Mouse (Mus musculus) hindbrain, embryonic 10.5 days (tissue): ENCODE results near the gene Rhbdf2. TPM values are rescaled to one million over a fixed set of nuclear protein-coding genes. Genes with fewer than 3 reads are reported as not detected.
"Not testable (repeated sequence)": the region's sequence is repeated elsewhere in the genome, so short reads cannot be mapped to it uniquely, and the experiment has no call there.

ENCODE experiments used
- DNase-seq: peaks from one replicate; pipeline ENCODE4 v3.0.0-alpha.2; 2017; ENCODE audit warnings: low spot score
- H3K27ac ChIP-seq: fragments of 300-500 bp; sonication (generic); 2 replicates; pipeline ENCODE4 v1.5.1; 2016; ENCODE audit warnings: mild to moderate bottlenecking, moderate library complexity
- H3K27me3 ChIP-seq: fragments of 300-500 bp; sonication (generic); 2 replicates; pipeline ENCODE4 v1.6.1; 2016; ENCODE audit warnings: mild to moderate bottlenecking; ENCODE audit not compliant: poor library complexity, insufficient read depth, severe bottlenecking
- H3K36me3 ChIP-seq: fragments of 300-500 bp; sonication (generic); 2 replicates; pipeline ENCODE4 v1.6.1; 2016; ENCODE audit warnings: mild to moderate bottlenecking, moderate library complexity
- H3K4me1 ChIP-seq: fragments of 300-500 bp; sonication (generic); replicated peaks from 2 replicates; pipeline ENCODE4 v1.6.1; 2016; ENCODE audit warnings: mild to moderate bottlenecking
- H3K4me3 ChIP-seq: fragments of 300-500 bp; sonication (generic); 2 replicates; pipeline ENCODE4 v1.5.1; 2016; ENCODE audit warnings: mild to moderate bottlenecking, moderate library complexity
- H3K9me3 ChIP-seq: fragments of 300-500 bp; sonication (generic); 2 replicates; pipeline ENCODE4 v1.6.1; 2016; ENCODE audit warnings: mild to moderate bottlenecking, moderate library complexity
- WGBS: fragments of 180-500 bp; shearing (Covaris S2); methylation state at CpG from one replicate; pipeline ENCODE4 v1.1.7; 2016; 5-methylcytosine and 5-hydroxymethylcytosine counted together
- polyA plus RNA-seq: library from polyadenylated mRNA; unstranded; fragments of >200 nt; fragmentation: Nextera tagmentation; extraction: Ambion mirVana; gene quantifications from 2 replicates; pipeline ENCODE4 v1.2.1, GENCODE M21; 2016

Gene Rhbdf2
- polyA plus RNA-seq, 1 experiment from 2014 or later: 3.8 TPM

- DNase-seq: no peak
- Histone ChIP-seq H3K27ac (no peak overlapping the region), H3K9me3 (no peaks in the 10 kb centered on the region), H3K4me3 (no peak overlapping the region), H3K27me3 (peaks cover 24% of the 10 kb centered on the region), H3K36me3 (no peaks in the 10 kb centered on the region), H3K4me1 (peaks cover 89% of the 10 kb centered on the region)
- WGBS: 89% methylated on average over 7 of the region's 7 CpGs
These were observed 8.2 kb downstream of the Rhbdf2 start for GRCm38 (mm10) chr11:116618666-116619065.

GRCm38 (mm10) chr11:116617641-116618040 lies 9.2 kb downstream of the Rhbdf2 start:
- Histone ChIP-seq H3K36me3 (no peaks in the 10 kb centered on the region), H3K9me3 (no peaks in the 10 kb centered on the region), H3K27ac (peak overlapping the region; percentile 9; the same call in 1 of the 2 replicates), H3K4me3 (no peak overlapping the region), H3K27me3 (peaks cover 13% of the 10 kb centered on the region), H3K4me1 (peaks cover 80% of the 10 kb centered on the region)
- WGBS: 87% methylated on average over 7 of the region's 7 CpGs
- DNase-seq: no peak

- WGBS: 77% methylated on average over 10 of the region's 10 CpGs
- Histone ChIP-seq H3K9me3 (no peaks in the 10 kb centered on the region), H3K4me1 (peaks cover 70% of the 10 kb centered on the region), H3K27ac (peak overlapping the region; percentile 64), H3K4me3 (no peak overlapping the region), H3K27me3 (peaks cover 3% of the 10 kb centered on the region; the same call in 1 of the 2 replicates), H3K36me3 (no peaks in the 10 kb centered on the region)
- DNase-seq: no peak
These were observed 10.2 kb downstream of the Rhbdf2 start for GRCm38 (mm10) chr11:116616438-116617118.

GRCm38 (mm10) chr11:116615735-116616437 lies 10.9 kb downstream of the Rhbdf2 start:
- Histone ChIP-seq H3K27me3 (no peaks in the 10 kb centered on the region), H3K36me3 (no peaks in the 10 kb centered on the region), H3K4me1 (peaks cover 63% of the 10 kb centered on the region), H3K4me3 (no peak overlapping the region), H3K27ac (peak overlapping the region; percentile 64), H3K9me3 (no peaks in the 10 kb centered on the region)
- WGBS: 49% methylated on average over 15 of the region's 15 CpGs
- no peak for DNase-seq

GRCm38 (mm10) chr11:116613234-116613633 lies 13.6 kb downstream of the Rhbdf2 start:
- Histone ChIP-seq H3K27me3 (no peaks in the 10 kb centered on the region), H3K9me3 (no peaks in the 10 kb centered on the region), H3K36me3 (no peaks in the 10 kb centered on the region), H3K4me1 (peaks cover 57% of the 10 kb centered on the region), H3K4me3 (no peak overlapping the region), H3K27ac (0 out of 2 replicates have a peak overlapping the region, but pooled peaks have one; percentile 12)
- WGBS: 88% methylated on average over 6 of the region's 6 CpGs
- DNase-seq: no peak

- peaks cover 51% of the 10 kb centered on the region for H3K4me1 ChIP-seq
- WGBS: 82% methylated on average over 1 of the region's 1 CpGs
- DNase-seq: no peak
- H3K27me3 ChIP-seq: no peaks in the 10 kb centered on the region
- H3K27ac ChIP-seq: no peak overlapping the region
- no peaks in the 10 kb centered on the region for H3K9me3 ChIP-seq
- no peaks in the 10 kb centered on the region for H3K36me3 ChIP-seq
- H3K4me3 ChIP-seq: no peak overlapping the region
These were observed 14.3 kb downstream of the Rhbdf2 start for GRCm38 (mm10) chr11:116612554-116612953.

- Histone ChIP-seq H3K27me3 (no peaks in the 10 kb centered on the region), H3K4me3 (no peak overlapping the region), H3K27ac (no peak overlapping the region; the same call in 1 of the 2 replicates), H3K4me1 (peaks cover 48% of the 10 kb centered on the region), H3K9me3 (no peaks in the 10 kb centered on the region), H3K36me3 (no peaks in the 10 kb centered on the region)
- DNase-seq: no peak
- WGBS: 92% methylated on average over 9 of the region's 9 CpGs
These were observed 14.9 kb downstream of the Rhbdf2 start for GRCm38 (mm10) chr11:116611883-116612282.

- DNase-seq, H3K9me3 ChIP-seq, H3K27ac ChIP-seq, H3K4me3 ChIP-seq, H3K36me3 ChIP-seq, H3K27me3 ChIP-seq: not testable (repeated sequence)
- peaks cover 44% of the 10 kb centered on the region for H3K4me1 ChIP-seq
- 90% methylated on average over 9 of the region's 9 CpGs for WGBS
These were observed 15.7 kb downstream of the Rhbdf2 start for GRCm38 (mm10) chr11:116611168-116611567.

- DNase-seq: no peak
- peak overlapping the region; percentile 26; the same call in 1 of the 2 replicates for H3K27ac ChIP-seq
- peaks cover 34% of the 10 kb centered on the region for H3K4me1 ChIP-seq
- WGBS: 81% methylated on average over 15 of the region's 15 CpGs
- no peaks in the 10 kb centered on the region for H3K36me3 ChIP-seq
- no peaks in the 10 kb centered on the region for H3K9me3 ChIP-seq
- no peak overlapping the region for H3K4me3 ChIP-seq
- H3K27me3 ChIP-seq: no peaks in the 10 kb centered on the region
These were observed 16.7 kb downstream of the Rhbdf2 start for GRCm38 (mm10) chr11:116609965-116610630.

GRCm38 (mm10) chr11:116607717-116608116 lies 19.1 kb downstream of the Rhbdf2 start:
- WGBS: 96% methylated on average over 3 of the region's 3 CpGs
- Histone ChIP-seq H3K4me3 (no peak overlapping the region), H3K27me3 (no peaks in the 10 kb centered on the region), H3K4me1 (peaks cover 30% of the 10 kb centered on the region), H3K36me3 (peaks cover 8% of the 10 kb centered on the region; the same call in 1 of the 2 replicates), H3K27ac (no peak overlapping the region), H3K9me3 (no peaks in the 10 kb centered on the region)
- no peak for DNase-seq

- Histone ChIP-seq H3K9me3 (no peaks in the 10 kb centered on the region), H3K4me1 (peaks cover 19% of the 10 kb centered on the region), H3K4me3 (no peak overlapping the region), H3K36me3 (peaks cover 12% of the 10 kb centered on the region; the same call in 1 of the 2 replicates), H3K27me3 (no peaks in the 10 kb centered on the region), H3K27ac (no peak overlapping the region)
- DNase-seq: no peak
- 89% methylated on average over 12 of the region's 12 CpGs for WGBS
These were observed 22.7 kb downstream of the Rhbdf2 start for GRCm38 (mm10) chr11:116604097-116604496.

GRCm38 (mm10) chr11:116603339-116603738 lies 23.5 kb downstream of the Rhbdf2 start:
- H3K4me3 ChIP-seq: no peak overlapping the region
- no peaks in the 10 kb centered on the region for H3K9me3 ChIP-seq
- peaks cover 11% of the 10 kb centered on the region for H3K4me1 ChIP-seq
- no peak overlapping the region for H3K27ac ChIP-seq
- no peaks in the 10 kb centered on the region for H3K27me3 ChIP-seq
- 90% methylated on average over 10 of the region's 10 CpGs for WGBS
- DNase-seq: peak; percentile 29
- peaks cover 18% of the 10 kb centered on the region; the same call in 1 of the 2 replicates for H3K36me3 ChIP-seq

GRCm38 (mm10) chr11:116602043-116602442 lies 24.8 kb downstream of the Rhbdf2 start:
- H3K9me3 ChIP-seq: no peaks in the 10 kb centered on the region
- no peaks in the 10 kb centered on the region for H3K27me3 ChIP-seq
- peaks cover 19% of the 10 kb centered on the region; the same call in 1 of the 2 replicates for H3K36me3 ChIP-seq
- 86% methylated on average over 8 of the region's 8 CpGs for WGBS
- H3K4me3 ChIP-seq: no peak overlapping the region
- H3K4me1 ChIP-seq: peaks cover 8% of the 10 kb centered on the region
- H3K27ac ChIP-seq: no peak overlapping the region
- no peak for DNase-seq
